ENCODE assay signal across 23 mouse cellular contexts in genomic region chr6:54434171-54434570, GRCm38 (mm10). TPM values are rescaled to one million over a fixed set of nuclear protein-coding genes. Genes with fewer than 3 reads are reported as not detected.
DNase-seq lines count a peak whose midpoint lies in the region; ATAC-seq and TF ChIP-seq lines count a peak whose summit lies in the region.
"Had no signal": no experiment of that assay in that cellular context is flagged by ENCODE, and none has a peak within 500 bp of the region (broad histone marks: within the 10 kb centered on the region; RNA-seq: fewer than 3 reads in every experiment).

No protein-coding gene starts in this region.

- H3K36me3 ChIP-seq in heart, adult 2 months (ENCODE audit: control insufficient read depth, insufficient read depth, low read length) = no peaks in the 10 kb centered on the region
- no peaks in the 10 kb centered on the region for H3K36me3 ChIP-seq in midbrain, embryonic 10.5 days
- H3K36me3 ChIP-seq in midbrain, embryonic 13.5 days = no peaks in the 10 kb centered on the region
- H3K36me3 ChIP-seq: embryonic facial prominence, embryonic 15.5 days; intestine, embryonic 15.5 days; limb, embryonic 10.5 days; liver, embryonic 12.5 days; stomach, embryonic 15.5 days had no signal

- ATAC-seq in midbrain, embryonic 13.5 days = no peak
- ATAC-seq: intestine, embryonic 15.5 days; liver, embryonic 12.5 days; Patski had no signal

- no peak overlapping the region for H3K9ac ChIP-seq in heart, adult 2 months (ENCODE audit: low read depth, low read length)
- no peak overlapping the region for H3K9ac ChIP-seq in midbrain, embryonic 13.5 days (replicated peaks)
- H3K9ac ChIP-seq: embryonic facial prominence, embryonic 15.5 days; intestine, embryonic 15.5 days; liver, embryonic 12.5 days; lung, embryonic 14.5 days; stomach, embryonic 15.5 days had no signal

- H3K27ac ChIP-seq in heart, adult 2 months = no peak overlapping the region
- H3K27ac ChIP-seq in midbrain, embryonic 10.5 days (replicated peaks) = 0 out of 2 replicates have a peak overlapping the region, but pooled peaks have one; percentile 28
- no peak overlapping the region; the same call in 1 of the 2 replicates for H3K27ac ChIP-seq in midbrain, embryonic 13.5 days
- H3K27ac ChIP-seq: embryonic facial prominence, embryonic 15.5 days; intestine, embryonic 15.5 days; limb, embryonic 10.5 days; liver, embryonic 12.5 days; stomach, embryonic 15.5 days had no signal

- H3K79me2 ChIP-seq in heart, adult 2 months (replicated peaks; ENCODE audit: control insufficient read depth, insufficient read depth, low read length) = peaks cover 2% of the 10 kb centered on the region

- no peak overlapping the region for H3K4me3 ChIP-seq in heart, adult 2 months
- no peak overlapping the region for H3K4me3 ChIP-seq in midbrain, embryonic 10.5 days
- no peak overlapping the region for H3K4me3 ChIP-seq in midbrain, embryonic 13.5 days (replicated peaks)
- H3K4me3 ChIP-seq: embryonic facial prominence, embryonic 15.5 days; intestine, embryonic 15.5 days; limb, embryonic 10.5 days; liver, embryonic 12.5 days; stomach, embryonic 15.5 days had no signal

- intact Hi-C loops in heart, adult 2 months (cut with DNase I) = loop anchor here (5.0 kb wide), 1 partner anchor 43 kb away; no protein-coding TSS in a partner anchor

- H3K4me1 ChIP-seq in heart, adult 2 months (ENCODE audit: control insufficient read depth, insufficient read depth, low read length) = peaks cover 2% of the 10 kb centered on the region; the same call in 1 of the 2 replicates
- H3K4me1 ChIP-seq in midbrain, embryonic 10.5 days = peaks cover 52% of the 10 kb centered on the region
- peaks cover 37% of the 10 kb centered on the region for H3K4me1 ChIP-seq in midbrain, embryonic 13.5 days (replicated peaks)

- WGBS in heart, adult 2 months = 65% methylated on average over 2 of the region's 2 CpGs
- 61% methylated on average over 2 of the region's 2 CpGs for WGBS in midbrain, embryonic 10.5 days
- WGBS in midbrain, embryonic 13.5 days = 40% methylated on average over 2 of the region's 2 CpGs

- no peak for TF ChIP-seq CTCF in heart, adult 2 months (IDR thresholded peaks at IDR 0.05)

- DNase-seq in heart, adult 11 months = peak; percentile 87
- no peak for DNase-seq in heart, adult 2 months
- no peak for DNase-seq in midbrain, embryonic 10.5 days (ENCODE audit: low spot score)
- peak; percentile 14 for DNase-seq in ZHBTc4 (ENCODE audit: low read depth, low spot score)
- peak; percentile 20 for DNase-seq in mesoderm, embryonic 11.5 days (ENCODE audit: low read depth, low spot score)
- no peak for DNase-seq in testis, postnatal 14 days (ENCODE audit: low spot score)
- DNase-seq: cerebellum, postnatal 10 days; gastrocnemius, postnatal 14 days; kidney, adult 9 months; kidney, postnatal 25 days; lung, embryonic 14.5 days; lung, postnatal 4 days; retina, postnatal 1 day; thymus, adult 2 months had no signal

- H3K27me3 ChIP-seq in heart, adult 2 months (ENCODE audit: control insufficient read depth, insufficient read depth, low read length) = no peaks in the 10 kb centered on the region
- H3K27me3 ChIP-seq in midbrain, embryonic 10.5 days (ENCODE audit: low read depth, poor library complexity, severe bottlenecking) = peaks cover 32% of the 10 kb centered on the region
- H3K27me3 ChIP-seq in midbrain, embryonic 13.5 days = peaks cover 16% of the 10 kb centered on the region

- TF ChIP-seq POLR2A in heart, adult 2 months (IDR thresholded peaks at IDR 0.05; ENCODE audit: insufficient read depth, low read depth, low read length) = no peak

- TF ChIP-seq EP300 in heart, adult 2 months (IDR thresholded peaks at IDR 0.05; ENCODE audit: insufficient read depth, low read depth, low read length) = no peak

- no peaks in the 10 kb centered on the region for H3K9me3 ChIP-seq in midbrain, embryonic 10.5 days (replicated peaks)
- H3K9me3 ChIP-seq in midbrain, embryonic 13.5 days = no peaks in the 10 kb centered on the region
- H3K9me3 ChIP-seq: embryonic facial prominence, embryonic 15.5 days; intestine, embryonic 15.5 days; limb, embryonic 10.5 days; liver, embryonic 12.5 days; stomach, embryonic 15.5 days had no signal

- H3K4me2 ChIP-seq in midbrain, embryonic 13.5 days (replicated peaks) = no peak overlapping the region
- H3K4me2 ChIP-seq: embryonic facial prominence, embryonic 15.5 days; intestine, embryonic 15.5 days; liver, embryonic 12.5 days; lung, embryonic 14.5 days; midbrain, embryonic 11.5 days; stomach, embryonic 15.5 days had no signal

RNA-seq across cellular contexts. Expression of gene Wipf3, which starts 4.8 kb away (rescaled TPM):
- total RNA-seq in heart, adult 2 months (2021) = 10 to 100 TPM; 26.3 to 47.2 TPM
- polyA plus RNA-seq in heart, adult 2 months (2012; rRNA removed) = 12.2 and 14.0 TPM in 2 replicates
- polyA plus RNA-seq in midbrain, embryonic 10.5 days (2016; fragmentation: Nextera tagmentation; extraction: Ambion mirVana) = 0.30 and 0.50 TPM in 2 replicates
- 2.8 and 3.0 TPM in 2 replicates for polyA plus RNA-seq in midbrain, embryonic 13.5 days (2015; fragmentation: Nextera tagmentation; extraction: Ambion mirVana)
- total RNA-seq: hematopoietic stem cell, adult 5-6 weeks had no signal

Comparison
In these comparisons a context has a peak if more than half of its experiments do, and no peak if none do; other contexts are left out.
1. DNase-seq: peak in heart, adult 11 months (single experiment), ZHBTc4 (single experiment) and mesoderm, embryonic 11.5 days (single experiment); none in heart, adult 2 months (0 of 2), midbrain, embryonic 10.5 days (single experiment) and testis, postnatal 14 days (single experiment).